Mouse (Mus musculus): ENCODE measurements around the gene Cyp2a5. TPM values are rescaled to one million over a fixed set of nuclear protein-coding genes. Genes with fewer than 3 reads are reported as not detected.

The Cyp2a5 gene
- polyA plus RNA-seq, 1 experiment from 2014 or later, result not detected

Other genes starting within 250 kb of the Cyp2a5 start
- gene Vmn1r185, start 216.8 kb upstream of the Cyp2a5 start, polyA plus RNA-seq (2015; fragmentation: Nextera tagmentation; extraction: Ambion mirVana), result not detected in 2 replicates
- not detected in 2 replicates for gene Cyp2b23, start 148.9 kb upstream of the Cyp2a5 start, polyA plus RNA-seq (2015; fragmentation: Nextera tagmentation; extraction: Ambion mirVana)
- gene Cyp2b19, start 78.2 kb upstream of the Cyp2a5 start, polyA plus RNA-seq (2015; fragmentation: Nextera tagmentation; extraction: Ambion mirVana), result not detected in 2 replicates
- gene Cyp2g1, start 26.4 kb upstream of the Cyp2a5 start, polyA plus RNA-seq (2015; fragmentation: Nextera tagmentation; extraction: Ambion mirVana), result not detected in 2 replicates
- gene Cyp2a22, start 104.1 kb downstream of the Cyp2a5 start, polyA plus RNA-seq (2015; fragmentation: Nextera tagmentation; extraction: Ambion mirVana), result not detected in 2 replicates
- gene Cyp2a12, start 193.8 kb downstream of the Cyp2a5 start, polyA plus RNA-seq (2015; fragmentation: Nextera tagmentation; extraction: Ambion mirVana), result not detected in 2 replicates

All from intestine, embryonic 15.5 days (tissue).